Mouse (Mus musculus) gastrocnemius, postnatal 10 days (tissue): ENCODE results near the gene R3hdm4. TPM values are rescaled to one million over a fixed set of nuclear protein-coding genes. Genes with fewer than 3 reads are reported as not detected.

Source experiments
- DNase-seq: peaks from one replicate; pipeline ENCODE4 v3.0.0; 2021; ENCODE audit warnings: mixed read lengths
- total RNA-seq, 2 experiments: library from RNA; stranded (reverse); gene quantifications; 2 replicates each; pipeline ENCODE4 v1.2.3; 2021

Gene R3hdm4
- total RNA-seq, 2 experiments from 2014 or later = 101 to 108 TPM

- peak; percentile 93 for DNase-seq
Observed at GRCm38 (mm10) chr10:79924998-79925784, 4.2 kb upstream of the R3hdm4 start.

- DNase-seq = no peak
Observed at GRCm38 (mm10) chr10:79921572-79921971, 564 bp upstream of the R3hdm4 start.

- no peak for DNase-seq
Observed at GRCm38 (mm10) chr10:79920056-79920890, 735 bp downstream of the R3hdm4 start.

GRCm38 (mm10) chr10:79919251-79919849, 1.7 kb downstream of the R3hdm4 start:
- DNase-seq = no peak

GRCm38 (mm10) chr10:79918231-79919078, 2.6 kb downstream of the R3hdm4 start:
- no peak for DNase-seq

GRCm38 (mm10) chr10:79917532-79918100, 3.4 kb downstream of the R3hdm4 start:
- DNase-seq = no peak

- peak; percentile 91 for DNase-seq
Observed at GRCm38 (mm10) chr10:79916808-79917531, 4.0 kb downstream of the R3hdm4 start, which contains the start of gene Kiss1r. TSS of gene Kiss1r (plus strand) at chr10:79916971.

GRCm38 (mm10) chr10:79916081-79916480, 4.9 kb downstream of the R3hdm4 start:
- DNase-seq = no peak

- DNase-seq = no peak
Observed at GRCm38 (mm10) chr10:79914948-79915596, 5.9 kb downstream of the R3hdm4 start.

- DNase-seq = no peak
Observed at GRCm38 (mm10) chr10:79914131-79914947, 6.7 kb downstream of the R3hdm4 start.

GRCm38 (mm10) chr10:79912412-79912811, 8.6 kb downstream of the R3hdm4 start:
- DNase-seq = no peak

GRCm38 (mm10) chr10:79910556-79910955, 10.5 kb downstream of the R3hdm4 start, which contains the start of gene Gm26602:
TSS of gene Gm26602 (plus strand) at chr10:79910856.
- no peak for DNase-seq

- DNase-seq = no peak
Observed at GRCm38 (mm10) chr10:79909092-79909922, 11.7 kb downstream of the R3hdm4 start.

GRCm38 (mm10) chr10:79908167-79909091, 12.6 kb downstream of the R3hdm4 start, which contains the start of gene Med16:
TSS of gene Med16 (minus strand) at chr10:79908923.
- peak; percentile 94 for DNase-seq

GRCm38 (mm10) chr10:79907415-79907814, 13.6 kb downstream of the R3hdm4 start:
- DNase-seq = no peak

GRCm38 (mm10) chr10:79906712-79907111, 14.3 kb downstream of the R3hdm4 start:
- no peak for DNase-seq

- no peak for DNase-seq
Observed at GRCm38 (mm10) chr10:79900951-79901410, 20.0 kb downstream of the R3hdm4 start.
